Mouse (Mus musculus) myocyte (in vitro differentiated cells): Measurements from ENCODE around the gene Trim27.

ENCODE experiments used
- CEBPB ChIP-seq: IDR thresholded peaks from 2 replicates; pipeline ENCODE4 v1.6.1; 2011; ENCODE audit warnings: mild to moderate bottlenecking, moderate library complexity; ENCODE audit not compliant: poor library complexity, insufficient read depth, severe bottlenecking
- E2F4 ChIP-seq: IDR thresholded peaks from one replicate; pipeline ENCODE4 v1.6.1; 2011; ENCODE audit warnings: mild to moderate bottlenecking, control low read depth, moderate library complexity; ENCODE audit not compliant: insufficient read depth
- MAX ChIP-seq: IDR thresholded peaks from one replicate; pipeline ENCODE4 v1.6.1; 2011; ENCODE audit warnings: low read depth, mild to moderate bottlenecking, control low read depth
- MYOD1 ChIP-seq, 3 experiments: IDR thresholded peaks; one replicate each; pipeline ENCODE4 v1.6.1; 2011; ENCODE audit warnings: control low read depth in 2 of 3, low read depth in 2 of 3, mild to moderate bottlenecking in 2 of 3, moderate library complexity in 1 of 3; ENCODE audit not compliant: insufficient read length in 2 of 3, control insufficient read depth in 1 of 3
- MYOG ChIP-seq, 3 experiments: IDR thresholded peaks; one replicate each; pipeline ENCODE4 v1.6.1; 2011; ENCODE audit warnings: control low read depth in 2 of 3, low read depth in 2 of 3, mild to moderate bottlenecking in 2 of 3; ENCODE audit not compliant: insufficient read length in 2 of 3, control insufficient read depth in 1 of 3, insufficient read depth in 1 of 3
- POLR2A ChIP-seq: IDR thresholded peaks from one replicate; pipeline ENCODE4 v1.6.1; 2011; ENCODE audit warnings: low read depth, mild to moderate bottlenecking, control low read depth, moderate library complexity; ENCODE audit not compliant: insufficient read length
- POLR2AphosphoS2 ChIP-seq: IDR thresholded peaks from one replicate; pipeline ENCODE4 v1.6.1; 2011; ENCODE audit warnings: low read depth, control low read depth; ENCODE audit not compliant: insufficient read length
- REST ChIP-seq: IDR thresholded peaks from one replicate; pipeline ENCODE4 v1.6.1; 2011; ENCODE audit warnings: mild to moderate bottlenecking, control low read depth, moderate library complexity; ENCODE audit not compliant: insufficient read depth, insufficient read length
- TCF12 ChIP-seq: IDR thresholded peaks from one replicate; pipeline ENCODE4 v1.6.1; 2011; ENCODE audit warnings: mild to moderate bottlenecking, control low read depth; ENCODE audit not compliant: poor library complexity, insufficient read depth, severe bottlenecking
- TCF3 ChIP-seq: IDR thresholded peaks from one replicate; pipeline ENCODE4 v1.6.1; 2011; ENCODE audit warnings: low read depth, control low read depth; ENCODE audit not compliant: insufficient read length
- USF1 ChIP-seq: IDR thresholded peaks from one replicate; pipeline ENCODE4 v1.6.1; 2011; ENCODE audit warnings: low read depth, mild to moderate bottlenecking, control low read depth, moderate library complexity

GRCm38 (mm10) chr13:21169121-21169656, 10.1 kb upstream of the Trim27 start:
- TF ChIP-seq REST: no peak
- TF ChIP-seq POLR2A: no peak
- no peak for TF ChIP-seq TCF12
- TF ChIP-seq E2F4: no peak
- TF ChIP-seq CEBPB: no peak
- peak; percentile 58 for TF ChIP-seq USF1
- no peak for TF ChIP-seq POLR2AphosphoS2
- TF ChIP-seq MAX: no peak
- no peak for TF ChIP-seq MYOD1 (IDR thresholded peaks at IDR 0.05; ENCODE audit: control insufficient read depth in 1 of 3, insufficient read length in 2 of 3, low read depth in 2 of 3)
- no peak for TF ChIP-seq MYOG (IDR thresholded peaks at IDR 0.05; ENCODE audit: control insufficient read depth in 1 of 3, insufficient read depth in 1 of 3, insufficient read length in 2 of 3, low read depth in 2 of 3)
- TF ChIP-seq TCF3: no peak
